Mouse (Mus musculus) hindbrain, embryonic 11.5 days (tissue): ENCODE measurements at regions not wholly inside any gene's neighbourhood (a gene's known extent, or its start where the extent isn't known, plus 50 kb on each side); places are given as distances from the start of the nearest gene placed in this dataset.

Experiments
- ATAC-seq: fragments of 200-750 bp; cut with Nextera tagmentation; 2 replicates; pipeline ENCODE4 v1.8.0; 2017; ENCODE audit warnings: mild to moderate bottlenecking, moderate TSS enrichment, moderate library complexity; ENCODE audit not compliant: low FRiP score
- DNase-seq: peaks from one replicate; pipeline ENCODE4 v3.0.0-alpha.2; 2015; ENCODE audit warnings: low spot score
- H3K27ac ChIP-seq: fragments of 300-500 bp; sonication (generic); 2 replicates; pipeline ENCODE4 v1.5.1; 2014; ENCODE audit warnings: mild to moderate bottlenecking, low read depth, low read length
- H3K27me3 ChIP-seq: fragments of 300-500 bp; sonication (generic); 2 replicates; pipeline ENCODE4 v1.6.1; 2014; ENCODE audit warnings: mild to moderate bottlenecking, low read length, moderate library complexity, mixed read lengths; ENCODE audit not compliant: control insufficient read depth, insufficient read depth
- H3K36me3 ChIP-seq: fragments of 300-500 bp; sonication (generic); 2 replicates; pipeline ENCODE4 v1.6.1; 2014; ENCODE audit warnings: mild to moderate bottlenecking, low read length, moderate library complexity, mixed read lengths; ENCODE audit not compliant: control insufficient read depth, insufficient read depth
- H3K4me1 ChIP-seq: fragments of 300-500 bp; sonication (generic); replicated peaks from 2 replicates; pipeline ENCODE4 v1.6.1; 2014; ENCODE audit warnings: low read length, mixed read lengths; ENCODE audit not compliant: control insufficient read depth, insufficient read depth
- H3K4me2 ChIP-seq: fragments of 300-500 bp; sonication (generic); replicated peaks from 2 replicates; pipeline ENCODE4 v1.6.1; 2014; ENCODE audit warnings: mild to moderate bottlenecking, low read depth, low read length
- H3K4me3 ChIP-seq: fragments of 300-500 bp; sonication (generic); 2 replicates; pipeline ENCODE4 v1.5.1; 2014; ENCODE audit warnings: low read depth, low read length
- H3K9ac ChIP-seq: fragments of 300-500 bp; sonication (generic); 2 replicates; pipeline ENCODE4 v1.6.1; 2014; ENCODE audit warnings: low read depth, low read length
- H3K9me3 ChIP-seq: fragments of 300-500 bp; sonication (generic); 2 replicates; pipeline ENCODE4 v1.6.1; 2016; ENCODE audit warnings: low read length; ENCODE audit not compliant: control insufficient read depth
- WGBS: fragments of 180-500 bp; shearing (Covaris S2); extraction: QIAGEN DNeasy Blood & Tissue Kit; methylation state at CpG from one replicate; pipeline ENCODE4 v1.1.7; 2014; 5-methylcytosine and 5-hydroxymethylcytosine counted together

DNA sequence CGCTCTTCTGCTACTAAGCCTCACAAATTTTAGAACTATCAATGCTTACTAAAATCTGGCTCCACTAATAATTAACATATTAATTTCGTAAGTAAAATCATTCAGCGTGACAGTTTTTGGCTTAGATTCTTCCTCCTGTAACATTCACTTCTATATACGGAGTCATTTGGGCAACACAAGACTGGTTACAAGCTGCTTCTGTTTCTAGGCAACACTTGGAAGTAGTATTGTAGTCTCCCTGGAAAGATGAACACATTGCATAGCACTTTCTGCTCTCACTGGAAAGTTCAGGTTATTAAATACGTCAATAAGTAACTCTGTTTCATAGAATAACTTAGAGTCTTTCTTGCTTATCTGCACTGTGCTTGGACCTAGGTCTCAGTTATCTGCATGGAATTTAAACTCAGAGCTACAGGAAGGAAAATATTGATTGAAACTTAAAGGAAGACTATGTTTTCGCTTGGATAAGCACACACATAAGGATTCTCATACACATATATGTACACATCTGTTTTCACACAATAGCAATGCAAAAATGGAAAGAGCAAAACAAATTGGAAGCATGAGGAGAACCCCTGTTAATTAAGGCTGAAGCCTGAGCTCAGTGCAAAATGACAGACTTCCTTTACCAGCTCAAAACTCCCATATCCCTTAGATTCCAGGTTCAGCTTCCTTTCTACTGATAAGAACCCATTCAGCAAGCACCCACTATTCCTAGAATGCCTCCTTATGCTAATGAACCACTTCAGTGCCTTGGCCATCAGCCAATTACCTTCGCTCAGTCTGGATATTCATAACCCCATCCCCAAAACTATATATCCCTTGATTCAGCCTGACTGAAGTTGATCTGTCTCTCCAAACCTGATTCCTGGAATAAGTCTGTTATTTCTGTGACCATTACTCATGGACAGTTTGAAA, 356.7 kb upstream of the Nudt12 start:
- H3K9ac ChIP-seq = no peak overlapping the region
- no peaks in the 10 kb centered on the region for H3K4me1 ChIP-seq
- no peak overlapping the region for H3K4me2 ChIP-seq
- ATAC-seq = no peak
- H3K27me3 ChIP-seq = no peaks in the 10 kb centered on the region
- H3K27ac ChIP-seq = no peak overlapping the region
- no peak for DNase-seq
- H3K9me3 ChIP-seq = no peaks in the 10 kb centered on the region
- H3K4me3 ChIP-seq = no peak overlapping the region
- WGBS = 88% methylated on average over 7 of the region's 7 CpGs
- no peaks in the 10 kb centered on the region for H3K36me3 ChIP-seq

DNA sequence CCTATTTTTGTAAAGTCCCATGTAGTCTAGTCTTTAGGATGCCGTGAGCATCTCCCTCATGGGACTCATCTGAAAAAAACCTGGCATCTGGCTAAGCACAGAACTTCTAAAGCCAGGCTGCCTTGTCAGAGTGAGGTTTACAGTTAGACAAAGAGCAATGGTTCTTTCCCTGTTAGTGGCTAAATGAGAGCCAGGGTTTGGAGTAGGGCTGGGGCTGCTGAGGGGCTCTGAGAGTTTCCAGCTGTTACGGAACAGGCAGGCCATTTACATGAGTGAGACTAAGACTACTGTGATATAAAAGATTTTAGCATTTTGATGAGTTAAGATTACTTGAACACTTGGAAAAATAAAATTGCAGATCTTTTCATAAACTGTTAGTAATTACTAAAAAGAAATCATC, 352.2 kb upstream of the Nudt12 start:
- no peak overlapping the region for H3K27ac ChIP-seq
- H3K27me3 ChIP-seq = no peaks in the 10 kb centered on the region
- no peaks in the 10 kb centered on the region for H3K36me3 ChIP-seq
- no peak overlapping the region for H3K4me3 ChIP-seq
- no peaks in the 10 kb centered on the region for H3K4me1 ChIP-seq
- H3K9me3 ChIP-seq = no peaks in the 10 kb centered on the region
- WGBS = 62% methylated on average over 2 of the region's 2 CpGs
- DNase-seq = no peak
- no peak overlapping the region for H3K9ac ChIP-seq
- H3K4me2 ChIP-seq = no peak overlapping the region
- no peak for ATAC-seq

DNA sequence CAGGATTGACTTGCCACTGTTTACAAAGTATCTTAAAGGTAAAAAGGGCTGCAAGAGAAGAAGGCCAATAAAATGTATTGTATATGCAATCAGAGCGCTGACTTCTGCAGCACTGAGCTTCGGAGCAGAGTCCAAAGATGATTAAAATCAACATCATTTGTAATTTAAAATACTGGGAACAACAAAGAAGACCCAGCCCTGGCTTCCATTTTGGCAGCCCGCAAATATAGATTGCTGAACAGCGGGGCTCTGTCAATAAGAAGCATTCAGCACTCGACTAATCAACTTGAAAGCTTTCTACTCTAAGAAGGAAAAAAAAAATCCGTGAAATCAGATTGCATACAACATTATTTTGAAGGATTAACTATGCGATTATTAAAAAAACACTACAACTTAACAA, 348.9 kb upstream of the Nudt12 start:
- H3K4me3 ChIP-seq = no peak overlapping the region
- no peaks in the 10 kb centered on the region for H3K4me1 ChIP-seq
- no peak overlapping the region for H3K9ac ChIP-seq
- H3K36me3 ChIP-seq = no peaks in the 10 kb centered on the region
- DNase-seq (no peak), ATAC-seq (no peak)
- 44% methylated on average over 7 of the region's 7 CpGs for whole genome bisulfite sequencing
- no peaks in the 10 kb centered on the region for H3K27me3 ChIP-seq
- H3K4me2 ChIP-seq = no peak overlapping the region
- no peaks in the 10 kb centered on the region for H3K9me3 ChIP-seq
- H3K27ac ChIP-seq = no peak overlapping the region

DNA sequence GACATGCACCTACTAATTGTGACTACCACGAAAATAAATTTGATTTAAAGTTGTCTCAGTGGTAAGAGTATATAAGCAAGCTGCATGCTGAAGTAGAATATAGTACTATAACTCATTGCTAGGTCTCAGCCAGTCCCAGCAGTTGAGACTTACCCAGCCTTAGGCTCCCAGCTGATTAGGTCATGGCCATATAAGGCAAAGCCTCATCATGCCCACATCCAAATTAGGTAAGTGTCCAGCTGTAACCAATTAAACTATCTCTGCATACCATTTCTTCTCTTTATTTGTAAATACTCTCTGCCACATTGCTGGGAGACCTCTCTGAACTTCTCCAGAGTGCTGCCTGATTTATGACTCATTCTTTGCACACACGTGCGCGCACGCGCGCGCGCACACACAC, 347.9 kb upstream of the Nudt12 start:
- no peaks in the 10 kb centered on the region for H3K9me3 ChIP-seq
- ATAC-seq (peak; percentile 57), DNase-seq (no peak)
- H3K4me2 ChIP-seq = no peak overlapping the region
- no peaks in the 10 kb centered on the region for H3K36me3 ChIP-seq
- H3K27me3 ChIP-seq = no peaks in the 10 kb centered on the region
- no peak overlapping the region for H3K4me3 ChIP-seq
- WGBS = 95% methylated on average over 9 of the region's 9 CpGs
- H3K4me1 ChIP-seq = no peaks in the 10 kb centered on the region
- no peak overlapping the region for H3K27ac ChIP-seq
- H3K9ac ChIP-seq = no peak overlapping the region

DNA sequence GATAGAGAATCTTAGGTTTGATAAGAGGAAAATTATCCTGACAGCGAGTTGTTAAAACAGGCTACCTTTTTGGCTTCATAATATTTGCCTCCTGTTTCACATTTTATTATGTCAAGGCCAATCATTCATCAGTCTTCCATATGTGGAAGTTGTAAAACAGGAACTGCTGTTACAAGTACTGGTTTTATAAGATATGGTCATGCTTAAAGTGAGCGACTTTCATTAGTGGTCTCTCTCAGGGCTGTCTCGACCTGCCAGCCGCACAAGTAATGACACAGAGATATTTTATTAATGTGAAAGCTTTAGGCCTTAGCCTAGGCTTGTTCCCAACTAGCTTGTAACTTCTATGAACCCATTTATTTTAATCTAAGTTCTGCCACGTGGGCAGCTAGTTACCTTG, 346.3 kb upstream of the Nudt12 start:
- H3K9me3 ChIP-seq = no peaks in the 10 kb centered on the region
- no peaks in the 10 kb centered on the region for H3K4me1 ChIP-seq
- 73% methylated on average over 5 of the region's 5 CpGs for WGBS
- ATAC-seq = no peak
- no peaks in the 10 kb centered on the region for H3K27me3 ChIP-seq
- DNase-seq = no peak
- no peak overlapping the region for H3K4me2 ChIP-seq
- no peaks in the 10 kb centered on the region for H3K36me3 ChIP-seq
- no peak overlapping the region for H3K4me3 ChIP-seq
- H3K27ac ChIP-seq = no peak overlapping the region
- H3K9ac ChIP-seq = no peak overlapping the region

DNA sequence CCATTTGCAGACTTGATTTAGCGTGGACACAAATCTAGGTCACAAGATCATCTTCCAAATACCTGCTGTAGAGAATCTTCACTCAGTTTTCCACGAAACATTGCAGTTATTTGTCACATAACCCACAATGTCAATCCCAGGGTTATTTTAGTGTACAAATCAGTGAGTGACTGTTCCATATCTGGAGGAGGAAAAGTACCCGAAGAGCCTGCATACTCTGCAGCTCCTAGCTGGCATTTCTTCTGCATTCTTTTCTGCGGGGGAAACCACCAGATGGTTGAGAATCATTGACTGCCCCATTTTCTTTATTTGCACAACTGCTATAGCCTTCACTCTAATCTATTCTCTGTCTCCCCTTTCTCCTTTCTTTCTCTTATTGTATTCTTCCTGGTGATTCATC, 332.4 kb upstream of the Nudt12 start:
- ATAC-seq (no peak), DNase-seq (no peak)
- H3K36me3 ChIP-seq = no peaks in the 10 kb centered on the region
- no peaks in the 10 kb centered on the region for H3K27me3 ChIP-seq
- H3K27ac ChIP-seq = no peak overlapping the region
- no peak overlapping the region for H3K4me3 ChIP-seq
- no peak overlapping the region for H3K9ac ChIP-seq
- no peaks in the 10 kb centered on the region for H3K9me3 ChIP-seq
- H3K4me2 ChIP-seq = no peak overlapping the region
- no peaks in the 10 kb centered on the region for H3K4me1 ChIP-seq
- WGBS = 88% methylated on average over 4 of the region's 4 CpGs

DNA sequence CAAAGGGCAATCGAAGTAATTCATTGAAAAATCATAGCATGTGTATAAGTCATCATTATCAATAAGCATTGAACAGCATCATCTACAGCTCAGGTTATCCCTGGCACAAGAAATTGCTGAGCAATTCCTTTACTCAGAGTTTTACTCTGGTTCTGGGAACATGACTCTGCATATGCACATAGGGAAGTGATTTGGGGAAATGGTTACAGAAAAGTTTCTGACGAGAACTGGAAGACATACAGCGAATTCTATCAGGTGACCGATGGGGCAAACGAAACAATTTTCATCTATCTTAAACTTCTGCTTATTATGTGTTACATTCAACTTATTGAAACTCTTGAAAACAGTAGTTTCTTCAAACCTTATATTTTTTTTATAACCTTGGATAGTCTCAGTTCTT, 284.8 kb upstream of the Nudt12 start:
- Histone ChIP-seq H3K9me3 (no peaks in the 10 kb centered on the region), H3K36me3 (no peaks in the 10 kb centered on the region), H3K4me2 (no peak overlapping the region), H3K27ac (no peak overlapping the region), H3K27me3 (no peaks in the 10 kb centered on the region), H3K4me3 (no peak overlapping the region), H3K9ac (no peak overlapping the region), H3K4me1 (no peaks in the 10 kb centered on the region)
- no peak for ATAC-seq
- no peak for DNase-seq
- WGBS = 92% methylated on average over 5 of the region's 5 CpGs

DNA sequence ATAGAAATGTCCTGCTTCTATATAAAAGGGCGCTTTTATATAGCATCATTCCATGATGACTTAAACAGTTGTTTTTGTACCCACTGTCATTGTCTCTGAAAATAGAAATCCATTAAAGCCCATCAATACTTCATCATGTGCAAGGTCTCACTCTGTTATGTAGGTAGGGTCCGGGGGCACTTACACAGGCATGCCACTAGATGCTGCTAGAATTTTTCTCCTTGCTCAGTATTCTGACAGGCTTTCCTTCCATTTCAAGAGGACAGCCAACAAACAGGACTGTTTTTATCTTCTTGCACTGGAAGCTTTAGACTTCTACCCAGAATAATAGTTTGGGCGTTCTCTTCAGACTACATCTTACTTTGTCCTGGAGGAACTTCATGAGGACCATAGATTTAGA, 268.2 kb upstream of the Nudt12 start:
- Histone ChIP-seq H3K4me2 (no peak overlapping the region), H3K4me1 (no peaks in the 10 kb centered on the region), H3K4me3 (no peak overlapping the region), H3K27ac (no peak overlapping the region), H3K9me3 (no peaks in the 10 kb centered on the region), H3K36me3 (no peaks in the 10 kb centered on the region), H3K9ac (no peak overlapping the region), H3K27me3 (no peaks in the 10 kb centered on the region)
- ATAC-seq (peak; percentile 76; the same call in 1 of the 2 replicates), DNase-seq (peak; percentile 27)
- WGBS = 74% methylated on average over 3 of the region's 3 CpGs

DNA sequence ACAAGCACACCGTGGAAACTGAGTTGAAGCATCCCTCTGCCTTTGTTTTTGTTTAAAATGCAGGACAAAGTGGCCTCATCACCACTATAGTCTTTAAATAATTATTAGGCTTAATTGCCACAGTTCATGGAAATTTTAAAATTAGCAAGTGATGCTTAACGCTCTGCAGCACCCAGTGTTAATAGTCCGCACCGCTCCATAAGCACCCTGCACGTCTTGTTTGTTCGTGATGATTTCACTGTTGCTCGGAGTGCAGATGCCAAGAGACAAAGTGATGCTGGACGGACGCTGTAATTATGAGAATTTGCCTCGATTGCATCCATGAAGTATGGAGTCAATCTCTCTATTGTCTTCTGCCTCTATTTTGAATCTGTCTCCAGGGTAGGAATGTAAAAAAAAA, 266.6 kb upstream of the Nudt12 start:
- no peak overlapping the region for H3K27ac ChIP-seq
- ATAC-seq = no peak
- no peaks in the 10 kb centered on the region for H3K9me3 ChIP-seq
- no peak overlapping the region for H3K4me3 ChIP-seq
- H3K4me1 ChIP-seq = no peaks in the 10 kb centered on the region
- no peak for DNase-seq
- 82% methylated on average over 10 of the region's 10 CpGs for WGBS
- H3K9ac ChIP-seq = no peak overlapping the region
- H3K27me3 ChIP-seq = no peaks in the 10 kb centered on the region
- no peak overlapping the region for H3K4me2 ChIP-seq
- H3K36me3 ChIP-seq = no peaks in the 10 kb centered on the region
